Mouse (Mus musculus): Measurements from ENCODE around the gene Slc22a13. TPM values are rescaled to one million over a fixed set of nuclear protein-coding genes. Genes with fewer than 3 reads are reported as not detected.

Slc22a13 gene
- total and polyA plus RNA-seq, 2 experiments from 2014 or later = 0.10 TPM; not detected in 1

- H3K4me2 ChIP-seq (ENCODE audit: low read depth, low read length, poor library complexity, severe bottlenecking) = no peak overlapping the region
- H3K4me1 ChIP-seq (ENCODE audit: insufficient read depth, low read length) = no peaks in the 10 kb centered on the region
- DNase-seq (ENCODE audit: low spot score) (no peak), ATAC-seq (ENCODE audit: low FRiP score) (no peak)
- WGBS = 63% methylated on average over 9 of the region's 9 CpGs
- no peaks in the 10 kb centered on the region for H3K27me3 ChIP-seq (ENCODE audit: insufficient read depth, low read length)
- no peak overlapping the region for H3K27ac ChIP-seq (ENCODE audit: low read depth, low read length)
- H3K9me3 ChIP-seq (ENCODE audit: low read length) = no peaks in the 10 kb centered on the region
- H3K36me3 ChIP-seq (ENCODE audit: insufficient read depth, low read length) = no peaks in the 10 kb centered on the region
- no peak overlapping the region for H3K9ac ChIP-seq (replicated peaks; ENCODE audit: low read length, poor library complexity, severe bottlenecking)
- no peak overlapping the region for H3K4me3 ChIP-seq (ENCODE audit: low read depth, low read length)
- TF ChIP-seq CTCF (IDR thresholded peaks at IDR 0.05) = no peak
Measured at GRCm38 (mm10) chr9:119143372-119143771, 65.5 kb downstream of the Slc22a13 start.

Other genes starting within 250 kb of the Slc22a13 start
- 2.8 and 10.5 TPM in 2 replicates for gene Vill, start 156.3 kb downstream of the Slc22a13 start, total RNA-seq (2014; rRNA removed)
- gene Vill, start 156.3 kb downstream of the Slc22a13 start, polyA plus RNA-seq (2015; fragmentation: Nextera tagmentation; extraction: Ambion mirVana) = 3.8 and 4.7 TPM in 2 replicates
- gene Plcd1, start 115.6 kb downstream of the Slc22a13 start, total RNA-seq (2014; rRNA removed) = 12.2 and 17.4 TPM in 2 replicates
- gene Plcd1, start 115.6 kb downstream of the Slc22a13 start, polyA plus RNA-seq (2015; fragmentation: Nextera tagmentation; extraction: Ambion mirVana) = 10.9 and 11.8 TPM in 2 replicates
- 2.8 and 3.3 TPM in 2 replicates for gene Dlec1, start 106.6 kb downstream of the Slc22a13 start, total RNA-seq (2014; rRNA removed)
- 0.91 and 0.95 TPM in 2 replicates for gene Dlec1, start 106.6 kb downstream of the Slc22a13 start, polyA plus RNA-seq (2015; fragmentation: Nextera tagmentation; extraction: Ambion mirVana)
- 2.8 and 2.9 TPM in 2 replicates for gene Acaa1b, start 52.0 kb downstream of the Slc22a13 start, total RNA-seq (2014; rRNA removed)
- 4.6 and 5.2 TPM in 2 replicates for gene Acaa1b, start 52.0 kb downstream of the Slc22a13 start, polyA plus RNA-seq (2015; fragmentation: Nextera tagmentation; extraction: Ambion mirVana)
- gene Gm47289, start 49.9 kb downstream of the Slc22a13 start, total RNA-seq (2014; rRNA removed) = not detected in 2 replicates
- gene Gm47289, start 49.9 kb downstream of the Slc22a13 start, polyA plus RNA-seq (2015; fragmentation: Nextera tagmentation; extraction: Ambion mirVana) = not detected in 2 replicates
- 38.5 and 55.7 TPM in 2 replicates for gene Oxsr1, start 113.3 kb upstream of the Slc22a13 start, total RNA-seq (2014; rRNA removed)
- 10.5 and 10.7 TPM in 2 replicates for gene Oxsr1, start 113.3 kb upstream of the Slc22a13 start, polyA plus RNA-seq (2015; fragmentation: Nextera tagmentation; extraction: Ambion mirVana)
- gene Acaa1a, start 130.6 kb upstream of the Slc22a13 start, total RNA-seq (2014; rRNA removed) = 106 and 120 TPM in 2 replicates
- gene Acaa1a, start 130.6 kb upstream of the Slc22a13 start, polyA plus RNA-seq (2015; fragmentation: Nextera tagmentation; extraction: Ambion mirVana) = 75.5 and 82.6 TPM in 2 replicates
- gene Myd88, start 132.3 kb upstream of the Slc22a13 start, total RNA-seq (2014; rRNA removed) = 4.2 and 5.9 TPM in 2 replicates
- gene Myd88, start 132.3 kb upstream of the Slc22a13 start, polyA plus RNA-seq (2015; fragmentation: Nextera tagmentation; extraction: Ambion mirVana) = 4.7 and 5.6 TPM in 2 replicates
- 2.6 and 3.2 TPM in 2 replicates for gene Xylb, start 148.3 kb upstream of the Slc22a13 start, total RNA-seq (2014; rRNA removed)
- 3.9 and 4.3 TPM in 2 replicates for gene Xylb, start 148.3 kb upstream of the Slc22a13 start, polyA plus RNA-seq (2015; fragmentation: Nextera tagmentation; extraction: Ambion mirVana)
- not detected in 2 replicates for gene Slc22a14, start 156.5 kb upstream of the Slc22a13 start, total RNA-seq (2014; rRNA removed)
- gene Slc22a14, start 156.5 kb upstream of the Slc22a13 start, polyA plus RNA-seq (2015; fragmentation: Nextera tagmentation; extraction: Ambion mirVana) = 0.15 TPM in 1 of 2 replicates, not detected in the other
- gene Acvr2b, start 193.0 kb upstream of the Slc22a13 start, total RNA-seq (2014; rRNA removed) = 35.6 and 39.7 TPM in 2 replicates
- 29.5 and 32.1 TPM in 2 replicates for gene Acvr2b, start 193.0 kb upstream of the Slc22a13 start, polyA plus RNA-seq (2015; fragmentation: Nextera tagmentation; extraction: Ambion mirVana)
- 26.0 and 29.2 TPM in 2 replicates for gene Exog, start 235.8 kb upstream of the Slc22a13 start, total RNA-seq (2014; rRNA removed)
- gene Exog, start 235.8 kb upstream of the Slc22a13 start, polyA plus RNA-seq (2015; fragmentation: Nextera tagmentation; extraction: Ambion mirVana) = 36.8 and 38.0 TPM in 2 replicates